Mouse (Mus musculus) mesoderm, embryonic 11.5 days (tissue): ENCODE results near the gene Arg1.

ENCODE experiments used
- DNase-seq: peaks from one replicate; pipeline ENCODE4 v3.0.0-alpha.2; 2012; ENCODE audit warnings: low read depth, low spot score

Gene Arg1

DNA sequence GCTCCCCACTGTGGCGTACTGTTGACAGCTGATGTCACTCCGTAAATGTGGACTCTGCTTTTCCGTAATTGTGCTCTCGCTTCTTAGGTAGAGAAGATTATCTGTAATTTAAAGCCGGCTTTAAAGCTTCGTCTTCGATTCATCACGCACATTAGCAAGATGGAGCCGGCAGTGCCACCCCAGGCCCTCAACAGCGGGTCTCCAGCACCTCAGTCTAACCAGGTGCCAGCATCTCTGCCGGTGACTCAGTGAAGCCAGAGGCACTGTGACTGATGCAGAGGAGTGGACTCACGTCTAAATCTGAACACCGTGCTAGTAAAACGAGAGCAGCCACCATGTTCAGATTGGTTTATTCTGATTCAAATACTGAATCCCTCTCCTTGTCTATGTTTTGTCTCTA, 14.7 kb downstream of the Arg1 start:
- no peak for DNase-seq

DNA sequence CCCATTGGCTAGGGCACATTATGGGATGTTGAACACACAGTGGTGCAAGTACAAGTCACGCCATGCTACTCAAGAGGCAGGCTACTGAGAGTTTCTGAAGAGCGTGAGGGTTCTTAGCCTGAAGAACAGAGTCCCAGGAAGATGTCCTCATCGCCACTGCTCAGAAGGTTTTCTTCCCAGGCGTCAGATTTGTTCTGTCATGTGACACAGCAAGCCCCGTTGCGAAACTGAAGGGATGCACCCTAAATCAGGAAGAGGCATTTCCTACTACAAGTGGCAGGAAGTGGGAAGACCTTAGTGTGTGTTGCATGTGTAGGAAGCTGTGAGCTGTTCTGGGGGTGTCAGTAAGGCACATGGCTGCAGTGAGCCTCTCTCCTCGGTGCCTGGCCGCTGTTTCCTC, 16.1 kb downstream of the Arg1 start:
- DNase-seq: no peak

DNA sequence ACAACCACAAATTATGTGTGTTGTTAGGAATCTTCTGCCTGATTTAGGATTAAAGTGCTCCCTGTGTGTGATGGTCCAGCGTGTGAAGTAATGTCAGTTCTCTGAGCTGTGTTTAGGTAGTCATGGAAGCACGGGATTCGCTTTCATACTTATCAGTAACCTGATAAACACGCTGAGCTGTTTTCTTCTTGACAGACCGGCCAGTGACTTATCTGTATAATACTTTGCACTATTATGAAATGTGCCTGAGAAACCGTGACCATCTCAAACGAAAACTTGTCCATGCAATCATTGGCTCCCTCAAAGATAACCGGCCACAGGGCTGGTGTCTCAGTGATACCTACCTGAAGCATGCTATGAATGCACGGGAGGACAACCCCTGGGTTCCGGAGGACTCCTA, 21.7 kb downstream of the Arg1 start:
- DNase-seq: no peak

DNA sequence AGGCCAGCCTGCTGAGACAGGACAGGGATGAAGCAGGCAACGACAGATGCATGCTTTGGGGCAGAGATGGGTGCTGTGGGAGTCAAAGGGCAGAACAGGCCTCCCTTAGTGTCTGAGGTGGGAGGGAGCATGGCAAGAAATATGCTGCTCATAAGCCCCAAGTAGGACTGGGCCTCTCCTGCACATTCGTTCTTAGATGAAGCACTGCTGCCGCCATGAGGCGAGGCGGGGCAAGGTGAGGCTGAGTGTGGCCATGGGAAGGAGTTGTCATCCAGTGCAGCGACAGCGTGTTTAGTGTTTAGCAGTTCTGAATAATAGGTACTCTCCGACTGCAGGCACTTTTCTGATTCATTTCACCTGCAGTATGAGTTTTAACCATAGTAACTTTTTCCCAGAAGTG, 31.4 kb downstream of the Arg1 start:
- no peak for DNase-seq

DNA sequence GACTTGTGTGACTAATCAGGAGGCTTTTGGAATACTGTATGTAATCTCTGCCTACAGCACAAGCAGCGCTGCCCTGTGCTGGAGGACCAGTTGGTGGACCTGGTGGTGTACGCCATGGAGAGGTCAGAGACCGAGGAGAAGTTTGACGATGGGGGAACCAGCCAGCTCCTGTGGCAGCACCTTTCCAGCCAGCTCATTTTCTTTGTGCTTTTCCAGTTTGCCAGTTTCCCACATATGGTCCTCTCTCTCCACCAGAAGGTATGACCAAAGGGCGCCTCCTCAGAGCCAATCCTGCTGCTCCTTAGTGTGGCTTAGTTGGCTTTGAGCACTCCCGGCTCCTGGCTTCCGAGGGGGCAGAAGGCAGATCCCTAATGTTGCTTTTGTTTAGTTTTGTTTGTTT, 38.9 kb downstream of the Arg1 start:
- DNase-seq: no peak

DNA sequence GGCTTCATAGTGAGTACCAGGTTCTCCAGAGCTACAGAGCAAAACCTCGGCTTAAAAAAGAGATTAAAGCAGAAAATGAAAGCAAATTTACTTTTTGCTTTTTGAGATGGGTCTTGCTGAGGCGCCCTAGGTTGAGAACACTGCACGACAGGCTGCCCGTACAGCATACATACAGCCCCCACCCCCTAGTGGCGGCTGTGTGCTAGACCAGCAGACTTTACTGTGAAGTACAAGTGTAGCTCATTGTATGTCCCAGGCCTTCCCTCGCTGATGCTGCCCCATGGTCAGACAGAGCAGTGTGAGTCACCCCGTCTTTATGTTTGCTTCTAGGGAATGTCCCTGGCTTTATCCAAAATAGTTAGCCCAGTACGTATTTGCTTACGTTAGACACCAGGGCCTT, 41.3 kb downstream of the Arg1 start:
- DNase-seq: peak; percentile 31

DNA sequence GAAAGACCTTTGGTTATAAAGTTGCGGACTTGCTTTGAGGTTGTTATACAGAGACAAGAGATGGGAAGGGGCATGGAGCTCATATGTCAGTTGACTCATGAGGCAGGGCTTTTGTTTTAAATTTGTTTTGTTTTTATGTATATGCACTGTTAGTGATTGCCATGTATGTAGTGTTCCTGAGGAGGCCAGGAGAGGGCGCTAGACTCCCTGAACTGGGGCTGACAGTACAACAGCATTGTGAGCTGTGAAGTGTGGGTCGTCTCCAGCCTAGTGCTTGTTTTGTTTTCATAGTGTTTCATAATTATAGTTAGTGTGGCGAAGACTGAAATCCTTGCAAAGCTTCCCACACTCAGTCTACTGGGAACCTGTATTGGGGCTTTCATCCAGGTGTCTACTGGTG, 53.7 kb downstream of the Arg1 start:
- DNase-seq: peak; percentile 5

DNA sequence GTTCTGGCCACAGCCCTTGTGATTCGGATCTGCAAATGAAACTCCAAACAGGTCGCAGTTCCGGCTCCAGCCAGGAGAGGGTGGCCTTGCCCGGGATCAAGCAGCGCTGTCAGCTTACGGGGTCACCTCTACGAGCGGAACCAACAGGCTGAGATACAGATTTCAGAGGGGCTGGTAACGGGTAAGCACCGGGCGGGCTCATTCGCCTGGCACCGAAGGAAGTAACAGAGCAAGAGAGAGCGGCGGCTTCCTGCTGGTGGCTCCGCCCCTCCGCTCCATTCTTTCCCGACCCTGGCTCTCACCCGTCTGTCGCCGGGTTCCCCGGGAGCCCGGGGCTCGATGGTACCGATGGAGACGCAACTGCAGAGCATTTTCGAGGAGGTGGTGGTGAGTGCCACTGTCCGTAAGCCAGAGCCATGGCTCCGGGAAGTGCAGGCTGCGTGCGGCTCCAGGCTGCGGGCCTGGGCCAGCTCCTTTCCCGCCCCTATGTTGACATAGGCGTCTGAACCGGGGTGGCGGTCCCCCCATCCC, 57.5 kb downstream of the Arg1 start, which contains the start of gene Med23:
Gene Med23 (plus strand): TSS at position 227 of the 531 bp plus-strand sequence.
- DNase-seq: peak; percentile 97
